Mouse (Mus musculus) forebrain, embryonic 10.5 days (tissue): ENCODE measurements around the gene Amph. TPM values are rescaled to one million over a fixed set of nuclear protein-coding genes. Genes with fewer than 3 reads are reported as not detected.
A peak's percentile ranks its signal among the peaks of the same experiment; 100 is the strongest.

Source experiments
- DNase-seq: peaks from one replicate; pipeline ENCODE4 v3.0.0-alpha.2; 2017; ENCODE audit warnings: low spot score; ENCODE audit errors: extremely low spot score
- H3K27ac ChIP-seq: fragments of 300-500 bp; sonication (generic); 2 replicates; pipeline ENCODE4 v1.5.1; 2016; ENCODE audit warnings: mild to moderate bottlenecking
- H3K27me3 ChIP-seq: fragments of 300-500 bp; sonication (generic); 2 replicates; pipeline ENCODE4 v1.6.1; 2016; ENCODE audit warnings: mild to moderate bottlenecking; ENCODE audit not compliant: poor library complexity, severe bottlenecking
- H3K36me3 ChIP-seq: fragments of 300-500 bp; sonication (generic); replicated peaks from 2 replicates; pipeline ENCODE4 v1.6.1; 2016; ENCODE audit warnings: mild to moderate bottlenecking, moderate library complexity
- H3K4me1 ChIP-seq: fragments of 300-500 bp; sonication (generic); 2 replicates; pipeline ENCODE4 v1.6.1; 2016
- H3K4me3 ChIP-seq: fragments of 300-500 bp; sonication (generic); 2 replicates; pipeline ENCODE4 v1.5.1; 2016; ENCODE audit warnings: mild to moderate bottlenecking, moderate library complexity
- H3K9me3 ChIP-seq: fragments of 300-500 bp; sonication (generic); 2 replicates; pipeline ENCODE4 v1.6.1; 2016; ENCODE audit warnings: mild to moderate bottlenecking, moderate library complexity
- WGBS: fragments of 180-500 bp; shearing (Covaris S2); methylation state at CpG from one replicate; pipeline ENCODE4 v1.1.7; 2016; 5-methylcytosine and 5-hydroxymethylcytosine counted together
- polyA plus RNA-seq: library from polyadenylated mRNA; unstranded; fragments of >200 nt; fragmentation: Nextera tagmentation; extraction: Ambion mirVana; gene quantifications from 2 replicates; pipeline ENCODE4 v1.2.1, GENCODE M21; 2016

Gene Amph
- polyA plus RNA-seq, 1 experiment from 2014 or later: 3.7 TPM

GRCm38 (mm10) chr13:19133833-19134232, 185.8 kb downstream of the Amph start:
- DNase-seq: no peak
- H3K4me3 ChIP-seq: no peak overlapping the region
- H3K36me3 ChIP-seq: no peaks in the 10 kb centered on the region
- no peak overlapping the region for H3K27ac ChIP-seq
- WGBS: 59% methylated on average over 4 of the region's 4 CpGs
- no peaks in the 10 kb centered on the region for H3K9me3 ChIP-seq
- no peaks in the 10 kb centered on the region for H3K27me3 ChIP-seq
- peaks cover 8% of the 10 kb centered on the region for H3K4me1 ChIP-seq

- Histone ChIP-seq H3K36me3 (no peaks in the 10 kb centered on the region), H3K27ac (no peak overlapping the region), H3K4me3 (no peak overlapping the region), H3K27me3 (no peaks in the 10 kb centered on the region), H3K9me3 (no peaks in the 10 kb centered on the region), H3K4me1 (peaks cover 8% of the 10 kb centered on the region)
- no peak for DNase-seq
- WGBS: 80% methylated on average over 7 of the region's 7 CpGs
These were observed 189.2 kb downstream of the Amph start for GRCm38 (mm10) chr13:19137212-19137611.

GRCm38 (mm10) chr13:19137932-19138331, 189.9 kb downstream of the Amph start:
- H3K9me3 ChIP-seq: no peaks in the 10 kb centered on the region
- no peak overlapping the region for H3K27ac ChIP-seq
- peaks cover 8% of the 10 kb centered on the region for H3K4me1 ChIP-seq
- H3K27me3 ChIP-seq: no peaks in the 10 kb centered on the region
- DNase-seq: no peak
- H3K4me3 ChIP-seq: no peak overlapping the region
- 39% methylated on average over 5 of the region's 5 CpGs for WGBS
- H3K36me3 ChIP-seq: no peaks in the 10 kb centered on the region

GRCm38 (mm10) chr13:19138550-19138949, 190.5 kb downstream of the Amph start:
- no peak for DNase-seq
- H3K27ac ChIP-seq: no peak overlapping the region
- no peaks in the 10 kb centered on the region for H3K27me3 ChIP-seq
- H3K4me3 ChIP-seq: no peak overlapping the region
- no peaks in the 10 kb centered on the region for H3K9me3 ChIP-seq
- 96% methylated on average over 2 of the region's 2 CpGs for WGBS
- H3K36me3 ChIP-seq: no peaks in the 10 kb centered on the region
- peaks cover 8% of the 10 kb centered on the region for H3K4me1 ChIP-seq

DNA sequence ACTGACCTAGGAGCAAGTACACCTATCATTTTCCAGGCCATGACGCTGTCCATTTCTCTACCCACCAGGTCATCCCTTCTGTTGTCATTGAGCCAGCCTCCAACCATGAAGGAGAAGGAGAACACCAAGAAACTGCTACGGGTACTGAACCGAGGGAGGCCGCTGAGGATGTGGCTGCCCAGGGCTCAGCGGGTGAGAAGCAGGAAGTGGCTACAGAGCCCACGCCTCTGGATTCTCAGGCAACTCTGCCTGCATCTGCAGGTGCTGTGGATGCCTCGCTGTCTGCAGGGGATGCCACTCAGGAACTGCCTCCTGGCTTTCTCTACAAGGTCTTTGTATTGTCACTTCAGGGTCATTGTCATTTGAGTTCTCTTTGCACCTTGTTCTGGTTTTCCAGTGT, 191.1 kb downstream of the Amph start:
- DNase-seq: no peak
- Histone ChIP-seq H3K4me1 (peaks cover 8% of the 10 kb centered on the region), H3K27ac (no peak overlapping the region), H3K9me3 (no peaks in the 10 kb centered on the region), H3K4me3 (no peak overlapping the region), H3K27me3 (no peaks in the 10 kb centered on the region), H3K36me3 (no peaks in the 10 kb centered on the region)
- WGBS: 91% methylated on average over 7 of the region's 7 CpGs

DNA sequence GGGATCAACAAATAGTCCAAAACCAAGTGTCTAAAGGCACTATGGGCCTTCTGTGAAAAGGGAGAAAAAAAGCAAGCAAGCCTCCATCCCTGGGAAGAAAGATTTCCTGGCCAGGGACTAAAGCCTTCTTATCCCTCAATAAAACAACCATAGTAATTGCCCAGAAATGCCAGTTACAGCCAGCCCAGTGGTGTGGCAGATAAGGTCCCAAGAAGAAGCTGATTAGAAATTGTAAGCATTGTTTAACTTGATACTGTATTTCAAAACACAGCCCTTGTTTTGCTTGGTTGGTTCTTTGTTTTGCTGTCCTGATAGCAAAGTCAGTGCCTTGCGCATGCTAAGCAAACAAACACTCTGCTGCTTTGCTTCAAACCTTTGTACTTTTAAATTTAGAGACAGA, 191.8 kb downstream of the Amph start:
- peaks cover 8% of the 10 kb centered on the region for H3K4me1 ChIP-seq
- H3K9me3 ChIP-seq: no peaks in the 10 kb centered on the region
- no peak for DNase-seq
- WGBS: 94% methylated on average over 1 of the region's 1 CpGs
- no peak overlapping the region for H3K27ac ChIP-seq
- no peaks in the 10 kb centered on the region for H3K27me3 ChIP-seq
- H3K36me3 ChIP-seq: no peaks in the 10 kb centered on the region
- no peak overlapping the region for H3K4me3 ChIP-seq

GRCm38 (mm10) chr13:19143766-19144165, 195.8 kb downstream of the Amph start:
- Histone ChIP-seq H3K9me3 (no peaks in the 10 kb centered on the region), H3K4me1 (no peaks in the 10 kb centered on the region), H3K4me3 (no peak overlapping the region), H3K27me3 (no peaks in the 10 kb centered on the region), H3K27ac (no peak overlapping the region), H3K36me3 (no peaks in the 10 kb centered on the region)
- no peak for DNase-seq
- 87% methylated on average over 3 of the region's 3 CpGs for WGBS

GRCm38 (mm10) chr13:19147468-19147867, 199.5 kb downstream of the Amph start:
- H3K4me3 ChIP-seq: no peak overlapping the region
- H3K9me3 ChIP-seq: no peaks in the 10 kb centered on the region
- 88% methylated on average over 3 of the region's 3 CpGs for WGBS
- no peaks in the 10 kb centered on the region for H3K27me3 ChIP-seq
- H3K27ac ChIP-seq: no peak overlapping the region
- H3K36me3 ChIP-seq: no peaks in the 10 kb centered on the region
- no peak for DNase-seq
- no peaks in the 10 kb centered on the region for H3K4me1 ChIP-seq

- H3K9me3 ChIP-seq: no peaks in the 10 kb centered on the region
- 90% methylated on average over 8 of the region's 8 CpGs for whole genome bisulfite sequencing
- DNase-seq: no peak
- no peak overlapping the region for H3K27ac ChIP-seq
- no peaks in the 10 kb centered on the region for H3K36me3 ChIP-seq
- H3K4me3 ChIP-seq: no peak overlapping the region
- no peaks in the 10 kb centered on the region for H3K27me3 ChIP-seq
- no peaks in the 10 kb centered on the region for H3K4me1 ChIP-seq
These were observed 201.6 kb downstream of the Amph start for GRCm38 (mm10) chr13:19149574-19149973.

DNA sequence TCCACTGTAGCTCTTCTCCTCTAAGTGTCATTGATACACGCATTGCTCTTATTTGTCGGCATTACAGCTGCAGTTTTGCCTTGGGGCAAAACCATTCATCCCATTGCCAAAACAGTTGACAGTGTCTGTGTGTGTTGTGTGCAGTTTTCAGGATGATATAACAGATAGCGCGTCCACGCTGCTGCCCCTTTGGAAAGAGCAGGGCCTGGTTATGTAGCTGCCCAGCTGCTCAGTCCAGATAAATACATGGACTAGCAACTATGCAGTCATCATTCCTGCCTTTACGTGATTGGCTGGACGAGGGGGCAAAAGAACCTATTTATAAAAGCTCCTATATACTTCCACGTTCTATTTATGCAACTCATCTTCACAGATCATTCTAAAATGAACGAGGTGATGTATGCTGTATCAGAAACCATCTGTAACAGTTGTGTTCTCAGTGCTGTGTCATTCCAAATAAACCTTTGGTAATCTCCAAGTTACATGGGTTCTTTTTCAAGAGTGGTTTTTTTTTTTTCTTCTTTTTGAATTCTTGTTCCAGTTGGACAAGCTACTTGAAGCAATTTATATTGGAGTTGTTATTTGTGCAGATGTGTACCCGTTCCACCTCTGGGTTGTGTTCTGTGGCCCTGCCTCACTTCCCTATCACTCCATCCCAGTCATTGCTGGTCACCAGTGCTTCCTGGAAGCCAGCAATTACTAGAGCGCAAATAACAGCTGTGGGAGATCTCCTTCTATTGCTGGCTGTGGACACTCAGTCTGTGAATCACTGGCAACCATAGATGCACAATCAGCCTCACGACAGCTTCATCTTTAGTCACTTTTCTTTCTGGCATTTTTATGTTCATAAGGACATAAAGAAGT, 202.7 kb downstream of the Amph start:
- Histone ChIP-seq H3K4me1 (no peaks in the 10 kb centered on the region), H3K27ac (no peak overlapping the region), H3K9me3 (no peaks in the 10 kb centered on the region), H3K27me3 (no peaks in the 10 kb centered on the region), H3K4me3 (no peak overlapping the region), H3K36me3 (no peaks in the 10 kb centered on the region)
- 95% methylated on average over 12 of the region's 12 CpGs for WGBS
- DNase-seq: no peak

- Histone ChIP-seq H3K36me3 (no peaks in the 10 kb centered on the region), H3K9me3 (no peaks in the 10 kb centered on the region), H3K4me3 (no peak overlapping the region), H3K27me3 (no peaks in the 10 kb centered on the region), H3K4me1 (no peaks in the 10 kb centered on the region), H3K27ac (no peak overlapping the region)
- no peak for DNase-seq
- 86% methylated on average over 3 of the region's 3 CpGs for WGBS
These were observed 204.1 kb downstream of the Amph start for GRCm38 (mm10) chr13:19152126-19152525.

DNA sequence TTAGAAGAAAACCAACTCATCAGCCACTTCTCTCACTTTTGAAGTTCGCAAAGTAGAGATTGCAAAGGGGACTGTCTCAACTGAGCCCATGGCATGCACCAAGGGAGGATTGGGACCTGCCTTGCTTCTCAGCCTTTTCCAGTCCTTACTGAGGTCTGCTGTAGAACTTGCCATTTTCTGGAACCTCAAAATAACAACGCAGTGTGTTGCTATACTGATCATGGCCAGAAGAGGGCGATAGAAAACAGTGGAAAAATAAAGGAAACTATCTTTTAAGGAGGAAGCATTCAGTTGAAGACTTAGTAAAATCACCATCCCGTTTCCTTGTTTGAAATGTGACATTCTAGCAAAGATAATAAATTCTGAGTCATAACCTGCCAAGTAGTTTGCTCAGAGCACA, 210.5 kb downstream of the Amph start:
- Histone ChIP-seq H3K27ac (no peak overlapping the region), H3K27me3 (no peaks in the 10 kb centered on the region), H3K4me3 (no peak overlapping the region), H3K9me3 (no peaks in the 10 kb centered on the region), H3K4me1 (no peaks in the 10 kb centered on the region), H3K36me3 (no peaks in the 10 kb centered on the region)
- WGBS: 33% methylated on average over 4 of the region's 4 CpGs
- peak; percentile 24 for DNase-seq

DNA sequence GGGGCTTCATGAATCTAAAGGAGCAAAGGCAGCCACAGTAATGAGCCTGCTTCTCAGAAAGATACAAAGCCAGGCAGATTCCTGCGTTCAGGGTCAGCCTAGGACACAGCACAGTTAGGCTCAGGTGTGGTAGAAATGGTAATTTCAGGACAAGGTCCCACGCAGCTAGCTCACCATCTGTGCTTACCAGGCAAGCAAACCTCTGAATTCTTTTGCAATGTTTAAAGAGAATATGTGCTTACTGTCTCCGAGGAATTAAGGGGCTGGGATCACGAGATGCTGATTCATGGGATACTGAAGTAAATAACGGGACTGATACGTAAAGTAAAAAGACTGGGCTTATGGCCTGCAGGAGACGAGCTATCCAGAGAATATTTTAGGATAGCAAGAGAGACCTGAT, 212.6 kb downstream of the Amph start:
- no peak for DNase-seq
- H3K27ac ChIP-seq: no peak overlapping the region
- no peaks in the 10 kb centered on the region for H3K36me3 ChIP-seq
- no peaks in the 10 kb centered on the region for H3K4me1 ChIP-seq
- no peaks in the 10 kb centered on the region for H3K9me3 ChIP-seq
- no peaks in the 10 kb centered on the region for H3K27me3 ChIP-seq
- H3K4me3 ChIP-seq: no peak overlapping the region
- 86% methylated on average over 7 of the region's 7 CpGs for WGBS
